Mouse (Mus musculus) lung, postnatal 0 days (tissue): ENCODE measurements around the gene Cd4. TPM values are rescaled to one million over a fixed set of nuclear protein-coding genes. Genes with fewer than 3 reads are reported as not detected.

ENCODE experiments used
- ATAC-seq: fragments of 200-750 bp; cut with Nextera tagmentation; 2 replicates; pipeline ENCODE4 v1.8.0; 2017; ENCODE audit warnings: moderate library complexity
- DNase-seq: peaks from one replicate; pipeline ENCODE4 v3.0.0-alpha.2; 2016; ENCODE audit warnings: low spot score
- H3K27ac ChIP-seq: fragments of 300-500 bp; sonication (generic); 2 replicates; pipeline ENCODE4 v1.5.1; 2014; ENCODE audit warnings: antibody characterized with exemption, mild to moderate bottlenecking, low read length, mixed read lengths
- H3K27me3 ChIP-seq: fragments of 300-500 bp; sonication (generic); replicated peaks from 2 replicates; pipeline ENCODE4 v1.6.1; 2014; ENCODE audit warnings: low read length, mixed read lengths; ENCODE audit not compliant: insufficient read depth
- H3K36me3 ChIP-seq: fragments of 300-500 bp; sonication (generic); 2 replicates; pipeline ENCODE4 v1.6.1; 2014; ENCODE audit warnings: low read length, mixed read lengths; ENCODE audit not compliant: insufficient read depth
- H3K4me1 ChIP-seq: fragments of 300-500 bp; sonication (generic); 2 replicates; pipeline ENCODE4 v1.6.1; 2014; ENCODE audit warnings: antibody characterized with exemption, low read depth, low read length, mixed read lengths; ENCODE audit not compliant: insufficient read depth
- H3K4me2 ChIP-seq: fragments of 300-500 bp; sonication (generic); replicated peaks from 2 replicates; pipeline ENCODE4 v1.6.1; 2014; ENCODE audit warnings: low read depth, mild to moderate bottlenecking, low read length, moderate library complexity, mixed read lengths
- H3K4me3 ChIP-seq: fragments of 300-500 bp; sonication (generic); 2 replicates; pipeline ENCODE4 v1.5.1; 2014; ENCODE audit warnings: low read depth, low read length
- H3K9ac ChIP-seq: fragments of 300-500 bp; sonication (generic); replicated peaks from 2 replicates; pipeline ENCODE4 v1.6.1; 2014; ENCODE audit warnings: low read depth, mild to moderate bottlenecking
- H3K9me3 ChIP-seq: fragments of 300-500 bp; sonication (generic); 2 replicates; pipeline ENCODE4 v1.6.1; 2016; ENCODE audit warnings: low read length, mixed read lengths
- CTCF ChIP-seq: IDR thresholded peaks from 2 replicates; pipeline ENCODE4 v1.5.1; 2016; ENCODE audit warnings: antibody characterized with exemption, mild to moderate bottlenecking
- EP300 ChIP-seq: IDR thresholded peaks from 2 replicates; pipeline ENCODE4 v1.6.1; 2016; ENCODE audit warnings: antibody characterized with exemption, mild to moderate bottlenecking, control low read depth
- WGBS: fragments of 180-500 bp; shearing (Covaris S2); extraction: QIAGEN DNeasy Blood & Tissue Kit; methylation state at CpG from one replicate; pipeline ENCODE4 v1.1.7; 2014; 5-methylcytosine and 5-hydroxymethylcytosine counted together
- polyA plus RNA-seq: library from polyadenylated mRNA; unstranded; fragments of >200 nt; fragmentation: Nextera tagmentation; extraction: Ambion mirVana; gene quantifications from 2 replicates; pipeline ENCODE4 v1.2.1, GENCODE M21; 2015

The Cd4 gene
- polyA plus RNA-seq, 1 experiment from 2014 or later = 0.10 TPM

- H3K27ac ChIP-seq = peak overlapping the region; percentile 100
- H3K4me2 ChIP-seq = peak overlapping the region; percentile 94
- ATAC-seq (peak; percentile 75), DNase-seq (peak; percentile 93)
- TF ChIP-seq CTCF = peak; percentile 67
- TF ChIP-seq EP300 = peak; percentile 26; the same call in 1 of the 2 replicates
- peak overlapping the region; percentile 97 for H3K4me3 ChIP-seq
- peak overlapping the region; percentile 98 for H3K9ac ChIP-seq
- WGBS = 2% methylated on average over 40 of the region's 67 CpGs
- peaks cover 25% of the 10 kb centered on the region; the same call in 1 of the 2 replicates for H3K4me1 ChIP-seq
- H3K36me3 ChIP-seq = peaks cover 9% of the 10 kb centered on the region; the same call in 1 of the 2 replicates
- no peaks in the 10 kb centered on the region for H3K27me3 ChIP-seq
- no peaks in the 10 kb centered on the region for H3K9me3 ChIP-seq
These were observed 28.9 kb upstream of the Cd4 start for GRCm38 (mm10) chr6:124916695-124917517.

- ATAC-seq = no peak
- peak overlapping the region; percentile 94 for H3K4me2 ChIP-seq
- H3K36me3 ChIP-seq = peaks cover 9% of the 10 kb centered on the region; the same call in 1 of the 2 replicates
- peak overlapping the region; percentile 98 for H3K9ac ChIP-seq
- DNase-seq = no peak
- WGBS = 5% methylated on average over 12 of the region's 12 CpGs
- peak overlapping the region; percentile 97 for H3K4me3 ChIP-seq
- no peaks in the 10 kb centered on the region for H3K9me3 ChIP-seq
- H3K27me3 ChIP-seq = no peaks in the 10 kb centered on the region
- TF ChIP-seq CTCF (no peak), EP300 (no peak)
- peak overlapping the region; percentile 100 for H3K27ac ChIP-seq
- peaks cover 19% of the 10 kb centered on the region; the same call in 1 of the 2 replicates for H3K4me1 ChIP-seq
These were observed 28.1 kb upstream of the Cd4 start for GRCm38 (mm10) chr6:124915942-124916694.

DNA sequence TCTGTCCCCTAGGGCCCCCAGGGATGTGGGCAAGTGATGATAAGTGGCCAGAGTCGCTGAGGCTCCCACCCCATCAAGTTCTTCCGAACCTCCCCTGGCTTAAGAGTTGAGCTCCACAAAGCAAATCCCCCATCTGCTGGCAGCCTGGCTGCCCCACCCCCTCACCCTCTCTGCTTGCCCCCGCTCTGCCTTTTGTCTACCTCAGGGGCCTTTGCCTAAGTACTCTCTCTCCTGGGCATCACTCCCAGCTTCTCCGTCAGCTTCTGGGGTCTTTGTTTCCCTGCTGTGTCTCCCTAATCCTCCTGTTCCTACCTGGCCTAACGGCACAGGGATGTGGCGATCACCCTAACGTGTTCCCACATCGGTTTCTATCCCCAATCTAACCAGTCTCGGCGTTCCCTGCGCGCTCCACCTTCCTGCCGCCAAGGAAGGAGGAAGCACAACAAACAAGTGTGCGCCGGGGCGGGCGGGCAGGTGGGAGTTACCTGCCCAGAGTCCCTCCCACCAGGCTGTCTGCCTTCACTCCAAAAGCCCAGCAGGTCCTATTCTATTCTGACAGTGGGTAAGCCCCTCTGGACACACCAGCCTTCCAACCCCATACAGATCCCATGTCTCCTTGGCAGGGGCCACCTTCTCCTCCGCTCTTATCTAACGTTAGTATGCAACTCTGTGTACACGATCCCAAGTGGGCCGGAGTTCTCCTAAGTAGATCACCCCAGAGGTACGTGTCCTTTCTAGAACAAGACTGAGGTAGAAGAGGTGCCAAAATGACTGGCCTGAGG is 27.3 kb upstream of the Cd4 start:
- no peaks in the 10 kb centered on the region for H3K27me3 ChIP-seq
- DNase-seq = peak; percentile 53

DNA sequence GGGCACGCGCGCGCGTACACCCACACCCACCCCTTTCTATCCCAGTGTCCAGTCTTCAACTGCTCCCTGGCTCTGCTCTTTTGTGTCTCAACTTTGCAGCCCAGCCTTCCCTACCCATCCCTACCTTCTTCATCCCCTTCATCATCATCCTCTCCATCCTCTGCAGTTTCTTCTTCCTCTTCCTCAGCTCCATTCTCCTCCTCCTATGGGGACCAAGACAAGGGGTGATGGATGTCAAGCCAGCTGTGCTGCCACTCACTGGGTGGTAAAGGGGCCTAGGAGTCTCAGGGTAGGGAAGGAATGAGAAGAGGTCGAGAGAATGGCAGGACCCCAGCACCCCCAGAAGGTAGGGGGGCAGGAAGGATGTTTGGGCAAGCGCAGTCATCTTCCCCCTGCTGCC is 26.5 kb upstream of the Cd4 start:
- no peak overlapping the region for H3K4me3 ChIP-seq
- H3K9ac ChIP-seq = no peak overlapping the region
- H3K4me1 ChIP-seq = peaks cover 14% of the 10 kb centered on the region; the same call in 1 of the 2 replicates
- no peaks in the 10 kb centered on the region for H3K9me3 ChIP-seq
- ATAC-seq (no peak), DNase-seq (no peak)
- H3K4me2 ChIP-seq = 0 out of 2 replicates have a peak overlapping the region, but pooled peaks have one; percentile 94
- peaks cover 9% of the 10 kb centered on the region; the same call in 1 of the 2 replicates for H3K36me3 ChIP-seq
- H3K27me3 ChIP-seq = no peaks in the 10 kb centered on the region
- no peak for TF ChIP-seq CTCF
- no peak for TF ChIP-seq EP300
- H3K27ac ChIP-seq = no peak overlapping the region; the same call in 1 of the 2 replicates
- 85% methylated on average over 7 of the region's 7 CpGs for WGBS

More for the DNA sequence above, 27.3 kb upstream of the Cd4 start:
- peak overlapping the region; percentile 100 for H3K27ac ChIP-seq
- 21% methylated on average over 22 of the region's 22 CpGs for WGBS
- H3K9me3 ChIP-seq = no peaks in the 10 kb centered on the region
- H3K36me3 ChIP-seq = peaks cover 9% of the 10 kb centered on the region; the same call in 1 of the 2 replicates
- H3K4me1 ChIP-seq = peaks cover 11% of the 10 kb centered on the region; the same call in 1 of the 2 replicates
- H3K9ac ChIP-seq = peak overlapping the region; percentile 98
- TF ChIP-seq EP300 (no peak), CTCF (no peak)
- H3K4me2 ChIP-seq = peak overlapping the region; percentile 94
- ATAC-seq = no peak
- H3K4me3 ChIP-seq = peak overlapping the region; percentile 97

DNA sequence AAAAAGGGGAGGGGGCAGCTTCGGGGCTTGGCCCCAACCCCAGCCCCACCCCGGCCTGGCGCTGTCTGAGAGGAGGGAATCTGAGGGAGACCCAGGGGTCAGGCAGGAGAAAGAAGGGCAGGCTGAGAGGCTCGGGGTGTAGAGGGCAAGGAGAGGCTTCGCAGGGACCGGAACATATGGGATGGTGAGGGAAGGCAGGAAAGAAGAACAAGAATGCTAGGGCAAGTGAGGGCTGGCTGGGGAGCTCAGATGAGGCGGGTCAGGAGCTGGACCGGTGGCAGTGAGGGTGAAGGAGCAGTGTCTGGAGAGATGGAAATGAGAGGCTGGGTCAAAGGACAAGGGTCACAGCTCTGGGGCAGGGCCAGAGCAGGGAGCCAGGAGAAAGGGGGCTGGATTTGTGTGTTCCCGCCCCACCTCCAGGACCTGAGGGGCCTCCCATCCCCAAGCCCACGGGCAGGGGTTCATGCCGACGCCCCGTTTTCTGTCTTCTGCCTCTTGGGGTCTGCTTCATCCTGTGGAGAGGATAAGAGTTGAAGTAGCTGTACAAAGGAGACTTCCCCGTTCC is 25.8 kb upstream of the Cd4 start:
- Histone ChIP-seq H3K4me2 (no peak overlapping the region), H3K27me3 (no peaks in the 10 kb centered on the region), H3K27ac (no peak overlapping the region), H3K4me3 (no peak overlapping the region), H3K36me3 (peaks cover 9% of the 10 kb centered on the region; the same call in 1 of the 2 replicates), H3K9ac (no peak overlapping the region), H3K4me1 (peaks cover 14% of the 10 kb centered on the region; the same call in 1 of the 2 replicates), H3K9me3 (no peaks in the 10 kb centered on the region)
- TF ChIP-seq EP300 (no peak), CTCF (no peak)
- no peak for DNase-seq
- 76% methylated on average over 13 of the region's 14 CpGs for WGBS
- ATAC-seq = no peak
